Mouse (Mus musculus) midbrain, embryonic 15.5 days (tissue): ENCODE data around the gene Vmn1r231. TPM values are rescaled to one million over a fixed set of nuclear protein-coding genes. Genes with fewer than 3 reads are reported as not detected.

ENCODE experiments used
- ATAC-seq: fragments of 200-750 bp; cut with Nextera tagmentation; replicated peaks from 2 replicates; pipeline ENCODE4 v1.8.0; 2017; ENCODE audit warnings: moderate TSS enrichment
- H3K27ac ChIP-seq: fragments of 300-500 bp; sonication (generic); 2 replicates; pipeline ENCODE4 v1.5.1; 2015; ENCODE audit warnings: mild to moderate bottlenecking, inconsistent platforms
- H3K27me3 ChIP-seq: fragments of 300-500 bp; sonication (generic); replicated peaks from 2 replicates; pipeline ENCODE4 v1.6.1; 2015; ENCODE audit warnings: inconsistent platforms
- H3K36me3 ChIP-seq: fragments of 300-500 bp; sonication (generic); replicated peaks from 2 replicates; pipeline ENCODE4 v1.6.1; 2015; ENCODE audit warnings: inconsistent platforms
- H3K4me1 ChIP-seq: fragments of 300-500 bp; sonication (generic); 2 replicates; pipeline ENCODE4 v1.6.1; 2015; ENCODE audit warnings: inconsistent platforms
- H3K4me2 ChIP-seq: fragments of 300-500 bp; sonication (generic); 2 replicates; pipeline ENCODE4 v1.6.1; 2015; ENCODE audit warnings: inconsistent platforms, mild to moderate bottlenecking, moderate library complexity
- H3K4me3 ChIP-seq: fragments of 300-500 bp; sonication (generic); 2 replicates; pipeline ENCODE4 v1.5.1; 2015; ENCODE audit warnings: mild to moderate bottlenecking, inconsistent platforms
- H3K9ac ChIP-seq: fragments of 300-500 bp; sonication (generic); 2 replicates; pipeline ENCODE4 v1.6.1; 2015; ENCODE audit warnings: mild to moderate bottlenecking, inconsistent platforms
- H3K9me3 ChIP-seq: fragments of 300-500 bp; sonication (generic); 2 replicates; pipeline ENCODE4 v1.6.1; 2016; ENCODE audit warnings: inconsistent platforms
- WGBS: fragments of 180-500 bp; shearing (Covaris S2); methylation state at CpG from one replicate; pipeline ENCODE4 v1.1.7; 2015; ENCODE audit warnings: mixed read lengths; 5-methylcytosine and 5-hydroxymethylcytosine counted together
- polyA plus RNA-seq: library from polyadenylated mRNA; unstranded; fragments of >200 nt; fragmentation: Nextera tagmentation; extraction: Ambion mirVana; gene quantifications from 2 replicates; pipeline ENCODE4 v1.2.1, GENCODE M21; 2015

Vmn1r231 gene
- polyA plus RNA-seq = not detected in 2 replicates

GRCm38 (mm10) chr17:20904991-20905390 lies at the start of gene Vmn1r231:
Gene Vmn1r231, minus strand, starts transcription at chr17:20905091.
- Histone ChIP-seq H3K9me3 (no peaks in the 10 kb centered on the region; the same call in 1 of the 2 replicates), H3K27me3 (no peaks in the 10 kb centered on the region), H3K4me1 (no peaks in the 10 kb centered on the region), H3K36me3 (no peaks in the 10 kb centered on the region), H3K4me2 (no peak within 1 kb of the TSS), H3K9ac (no peak within 1 kb of the TSS), H3K4me3 (no peak within 1 kb of the TSS), H3K27ac (no peak within 1 kb of the TSS)
- 62% methylated on average over 2 of the region's 2 CpGs for WGBS
- ATAC-seq = no peak

- peak overlapping the region; percentile 93; the same call in 1 of the 2 replicates for H3K27ac ChIP-seq
- ATAC-seq = no peak
- H3K4me2 ChIP-seq = peak overlapping the region; percentile 72
- peak overlapping the region; percentile 84 for H3K9ac ChIP-seq
- H3K4me1 ChIP-seq = peaks cover 44% of the 10 kb centered on the region
- no peaks in the 10 kb centered on the region for H3K9me3 ChIP-seq
- H3K4me3 ChIP-seq = peak overlapping the region; percentile 77
- no peaks in the 10 kb centered on the region for H3K27me3 ChIP-seq
- no peaks in the 10 kb centered on the region for H3K36me3 ChIP-seq
Observed at GRCm38 (mm10) chr17:20946636-20947035, 41.7 kb upstream of the Vmn1r231 start.

GRCm38 (mm10) chr17:20946026-20946565 lies 41.2 kb upstream of the Vmn1r231 start:
- peak overlapping the region; percentile 72 for H3K4me2 ChIP-seq
- no peak for ATAC-seq
- 1% methylated on average over 13 of the region's 13 CpGs for WGBS
- peak overlapping the region; percentile 77 for H3K4me3 ChIP-seq
- no peaks in the 10 kb centered on the region for H3K9me3 ChIP-seq
- peak overlapping the region; percentile 84 for H3K9ac ChIP-seq
- no peaks in the 10 kb centered on the region for H3K36me3 ChIP-seq
- H3K4me1 ChIP-seq = peaks cover 44% of the 10 kb centered on the region
- no peaks in the 10 kb centered on the region for H3K27me3 ChIP-seq
- peak overlapping the region; percentile 93 for H3K27ac ChIP-seq

- H3K9me3 ChIP-seq = no peaks in the 10 kb centered on the region
Observed at GRCm38 (mm10) chr17:20944985-20945891, 40.3 kb upstream of the Vmn1r231 start, which contains the start of gene Ppp2r1a. Gene Ppp2r1a, plus strand, starts transcription at chr17:20945311.

GRCm38 (mm10) chr17:20944226-20944625 lies 39.3 kb upstream of the Vmn1r231 start:
- H3K4me1 ChIP-seq = peaks cover 34% of the 10 kb centered on the region
- peak overlapping the region; percentile 92 for H3K27ac ChIP-seq
- H3K27me3 ChIP-seq = no peaks in the 10 kb centered on the region
- H3K9me3 ChIP-seq = no peaks in the 10 kb centered on the region
- peak; percentile 0; the same call in 1 of the 2 replicates for ATAC-seq
- WGBS = 41% methylated on average over 3 of the region's 3 CpGs
- H3K4me3 ChIP-seq = peak overlapping the region; percentile 77
- H3K4me2 ChIP-seq = peak overlapping the region; percentile 52
- peak overlapping the region; percentile 51 for H3K9ac ChIP-seq
- H3K36me3 ChIP-seq = no peaks in the 10 kb centered on the region

More at GRCm38 (mm10) chr17:20944985-20945891, 40.3 kb upstream of the Vmn1r231 start, which contains the start of gene Ppp2r1a:
- Histone ChIP-seq H3K4me3 (peak within 1 kb of the TSS; percentile 77), H3K27ac (peak within 1 kb of the TSS; percentile 93), H3K9ac (peak within 1 kb of the TSS; percentile 84), H3K36me3 (no peaks in the 10 kb centered on the region), H3K4me2 (peak within 1 kb of the TSS; percentile 72), H3K4me1 (peaks cover 44% of the 10 kb centered on the region), H3K27me3 (no peaks in the 10 kb centered on the region)
- ATAC-seq = peak; percentile 98
- WGBS = under 1% methylated on average over 69 of the region's 69 CpGs

- no peaks in the 10 kb centered on the region for H3K4me1 ChIP-seq
- no peaks in the 10 kb centered on the region; the same call in 1 of the 2 replicates for H3K9me3 ChIP-seq
- ATAC-seq = no peak
- no peak within 1 kb of the TSS for H3K27ac ChIP-seq
- H3K27me3 ChIP-seq = no peaks in the 10 kb centered on the region
- 57% methylated on average over 1 of the region's 1 CpGs for WGBS
- H3K36me3 ChIP-seq = no peaks in the 10 kb centered on the region
- no peak within 1 kb of the TSS for H3K9ac ChIP-seq
- H3K4me3 ChIP-seq = no peak within 1 kb of the TSS
- no peak within 1 kb of the TSS for H3K4me2 ChIP-seq
Observed at GRCm38 (mm10) chr17:20919614-20920013, 14.7 kb upstream of the Vmn1r231 start, which contains the start of gene Vmn1r232. Gene Vmn1r232, minus strand, starts transcription at chr17:20919714.

GRCm38 (mm10) chr17:20840144-20840543 lies 64.7 kb downstream of the Vmn1r231 start, which contains the start of gene Vmn1r230:
Gene Vmn1r230, plus strand, starts transcription at chr17:20840444.
- Histone ChIP-seq H3K27ac (no peak within 1 kb of the TSS), H3K27me3 (no peaks in the 10 kb centered on the region), H3K9ac (no peak within 1 kb of the TSS), H3K9me3 (no peaks in the 10 kb centered on the region), H3K4me3 (no peak within 1 kb of the TSS), H3K36me3 (no peaks in the 10 kb centered on the region), H3K4me2 (no peak within 1 kb of the TSS), H3K4me1 (no peaks in the 10 kb centered on the region)
- no peak for ATAC-seq
- 11% methylated on average over 1 of the region's 1 CpGs for WGBS

Other genes starting within 250 kb of the Vmn1r231 start
- not detected in 2 replicates for gene Vmn1r226, start 222.2 kb downstream of the Vmn1r231 start, polyA plus RNA-seq
- not detected in 2 replicates for gene Vmn1r227, start 175.2 kb downstream of the Vmn1r231 start, polyA plus RNA-seq
- not detected in 2 replicates for gene Vmn1r228, start 118.9 kb downstream of the Vmn1r231 start, polyA plus RNA-seq
- gene Vmn1r229, start 93.5 kb downstream of the Vmn1r231 start, polyA plus RNA-seq = not detected in 2 replicates
- gene Vmn1r230, start 64.6 kb downstream of the Vmn1r231 start, polyA plus RNA-seq = not detected in 2 replicates
- gene Vmn1r232, start 14.6 kb upstream of the Vmn1r231 start, polyA plus RNA-seq = not detected in 2 replicates
- 786 and 809 TPM in 2 replicates for gene Ppp2r1a, start 40.2 kb upstream of the Vmn1r231 start, polyA plus RNA-seq
- gene Vmn1r233, start 91.4 kb upstream of the Vmn1r231 start, polyA plus RNA-seq = not detected in 2 replicates
- 17.7 and 20.4 TPM in 2 replicates for gene Zfp160, start 103.8 kb upstream of the Vmn1r231 start, polyA plus RNA-seq